Mouse (Mus musculus): ENCODE data around the gene Frmd8. TPM values are rescaled to one million over a fixed set of nuclear protein-coding genes. Genes with fewer than 3 reads are reported as not detected.
"Not testable (repeated sequence)": the region's sequence is repeated elsewhere in the genome, so short reads cannot be mapped to it uniquely, and the experiment has no call there.

Gene Frmd8
- total RNA-seq, 2 experiments from 2014 or later, result 6.0 to 9.2 TPM

- no peak for ATAC-seq (replicated peaks; ENCODE audit: low FRiP score, poor library complexity, severe bottlenecking)
These were observed 12.3 kb upstream of the Frmd8 start for GRCm38 (mm10) chr19:5887234-5887815.

DNA sequence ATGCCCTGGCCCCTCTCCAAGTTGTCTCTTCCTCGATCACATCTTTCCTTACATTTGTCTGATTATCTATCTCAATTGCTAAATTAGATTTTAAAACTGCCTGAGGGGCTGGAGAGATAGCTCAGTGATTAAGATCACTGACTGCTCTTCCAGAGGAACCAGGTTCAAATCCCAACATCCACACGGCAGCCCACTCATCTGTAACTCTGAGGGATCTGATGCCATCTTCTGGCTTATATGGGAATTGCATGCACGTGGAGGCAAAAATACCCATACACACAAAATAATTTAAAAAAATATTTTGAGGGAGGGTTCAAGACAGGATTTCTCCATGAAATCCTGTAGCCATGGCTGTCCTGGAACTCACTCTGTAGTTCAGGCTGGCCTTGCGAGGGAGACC lies 10.8 kb upstream of the Frmd8 start:
- ATAC-seq (replicated peaks; ENCODE audit: low FRiP score, poor library complexity, severe bottlenecking), result 0 out of 2 replicates have a peak, but pooled peaks have one; percentile 43

GRCm38 (mm10) chr19:5883935-5884334 lies 8.9 kb upstream of the Frmd8 start:
- ATAC-seq (replicated peaks; ENCODE audit: low FRiP score, poor library complexity, severe bottlenecking), result peak; percentile 58

- not testable (repeated sequence) for ATAC-seq (replicated peaks; ENCODE audit: low FRiP score, poor library complexity, severe bottlenecking)
These were observed 7.0 kb upstream of the Frmd8 start for GRCm38 (mm10) chr19:5882079-5882478.

DNA sequence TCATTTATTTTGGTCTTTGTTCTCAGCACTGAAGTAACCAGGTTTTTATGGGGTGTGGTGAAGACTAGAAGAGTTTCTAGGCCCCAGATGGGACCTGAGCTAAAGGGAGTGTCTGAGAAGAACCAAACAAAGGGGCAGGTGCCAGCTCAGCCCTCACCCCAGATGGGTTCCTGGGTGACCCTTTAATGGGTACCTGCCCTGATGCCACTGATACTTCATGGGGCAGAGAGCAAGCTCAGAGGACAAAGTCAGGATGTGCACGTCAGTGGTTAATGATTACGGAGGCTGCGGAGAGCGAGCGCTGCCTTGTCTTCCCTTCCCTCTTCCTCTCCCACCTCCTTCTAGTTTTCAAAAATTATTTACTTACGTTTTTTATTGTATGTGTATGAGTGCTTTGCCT lies 6.1 kb upstream of the Frmd8 start:
- ATAC-seq (replicated peaks; ENCODE audit: low FRiP score, poor library complexity, severe bottlenecking), result no peak

GRCm38 (mm10) chr19:5879735-5880134 lies 4.7 kb upstream of the Frmd8 start:
- no peak for ATAC-seq (replicated peaks; ENCODE audit: low FRiP score, poor library complexity, severe bottlenecking)

- ATAC-seq (replicated peaks; ENCODE audit: low FRiP score, poor library complexity, severe bottlenecking), result no peak
These were observed 3.8 kb upstream of the Frmd8 start for GRCm38 (mm10) chr19:5878916-5879315.

GRCm38 (mm10) chr19:5878362-5878722 lies 3.3 kb upstream of the Frmd8 start:
- ATAC-seq (replicated peaks; ENCODE audit: low FRiP score, poor library complexity, severe bottlenecking), result no peak

GRCm38 (mm10) chr19:5877618-5878361 lies 2.7 kb upstream of the Frmd8 start, which contains the start of gene Slc25a45:
Slc25a45 (plus strand) TSS chr19:5877808.
- peak; percentile 36; the same call in 1 of the 2 replicates for ATAC-seq (replicated peaks; ENCODE audit: low FRiP score, poor library complexity, severe bottlenecking)

DNA sequence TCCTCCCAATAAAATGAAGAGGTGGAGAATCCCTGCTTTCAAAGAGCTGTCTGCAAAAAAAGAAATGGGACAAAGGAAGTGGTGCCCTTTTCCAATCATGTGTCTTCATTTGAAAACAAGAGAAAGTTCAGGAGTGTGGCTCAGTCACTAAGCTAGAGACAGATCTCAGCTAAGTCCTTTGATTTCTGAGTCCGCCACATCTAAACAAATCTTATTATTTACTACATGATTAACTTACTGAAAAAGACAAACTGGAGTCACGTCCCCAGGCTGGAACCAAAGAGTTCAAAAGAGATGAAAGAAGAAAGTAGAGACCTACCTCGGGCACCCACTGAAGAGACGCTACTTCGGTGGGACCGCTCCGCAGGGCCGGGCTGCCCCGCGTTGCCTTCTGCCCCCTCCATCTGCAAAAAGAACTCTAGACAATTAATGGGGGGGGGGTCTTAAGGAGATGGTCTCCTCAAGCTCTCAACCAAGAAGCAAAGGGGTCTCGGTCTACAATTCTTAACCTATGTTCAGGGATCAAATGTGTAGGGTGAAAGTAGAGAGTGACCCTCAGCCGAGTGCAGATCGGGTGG lies 594 bp downstream of the Frmd8 start:
- no peak for ATAC-seq (replicated peaks; ENCODE audit: low FRiP score, poor library complexity, severe bottlenecking)

DNA sequence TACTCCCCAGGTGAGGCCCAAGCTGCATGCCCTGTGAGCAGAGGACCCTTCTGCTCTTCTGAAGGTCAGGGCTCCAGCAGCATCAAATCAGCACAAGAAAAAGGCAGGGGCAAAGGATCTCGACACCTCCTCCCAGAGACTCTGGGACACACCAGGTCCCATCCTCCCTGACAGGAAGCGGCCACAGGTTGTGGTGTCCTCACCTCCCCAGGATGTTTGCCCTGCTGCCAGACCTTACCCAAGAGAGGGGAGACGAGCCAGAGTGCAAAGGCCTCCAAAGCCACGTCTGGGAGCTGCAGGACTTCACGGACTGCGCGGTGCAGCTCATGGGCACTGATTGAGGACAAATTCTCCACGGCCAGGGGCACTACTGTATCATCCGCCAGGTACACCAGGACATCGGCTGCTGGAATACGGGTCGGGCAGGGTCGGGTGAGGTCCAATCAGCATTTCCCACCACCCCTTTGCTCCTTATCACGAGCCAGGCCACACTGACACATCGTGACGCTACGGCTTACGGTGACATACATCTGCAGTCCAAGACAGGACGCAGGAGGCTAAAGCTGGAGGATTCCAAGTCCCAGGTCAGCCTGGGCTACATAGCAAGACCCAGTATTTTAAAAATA lies 2.0 kb downstream of the Frmd8 start:
- no peak for ATAC-seq (replicated peaks; ENCODE audit: low FRiP score, poor library complexity, severe bottlenecking)

DNA sequence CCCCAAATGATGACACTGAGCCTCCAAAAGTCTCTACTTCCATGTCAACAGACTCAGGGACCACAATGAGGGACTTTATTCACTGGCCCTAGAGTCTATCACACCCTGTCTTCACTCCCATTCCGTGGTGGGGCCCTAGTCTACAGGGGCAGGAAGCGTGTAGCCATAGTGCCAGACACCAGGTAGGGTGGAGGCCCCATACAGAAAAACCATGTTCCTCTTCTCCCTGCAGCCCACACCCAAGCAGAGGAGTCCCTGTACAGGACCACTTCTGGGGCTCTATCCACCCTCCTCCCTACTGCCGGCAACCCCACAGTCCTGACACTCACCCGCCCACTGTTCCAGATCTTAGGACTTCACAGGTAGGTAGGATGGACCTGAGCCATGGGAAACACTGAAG lies 2.5 kb downstream of the Frmd8 start:
- ATAC-seq (replicated peaks; ENCODE audit: low FRiP score, poor library complexity, severe bottlenecking), result no peak

GRCm38 (mm10) chr19:5871683-5872082 lies 3.4 kb downstream of the Frmd8 start:
- no peak for ATAC-seq (replicated peaks; ENCODE audit: low FRiP score, poor library complexity, severe bottlenecking)

DNA sequence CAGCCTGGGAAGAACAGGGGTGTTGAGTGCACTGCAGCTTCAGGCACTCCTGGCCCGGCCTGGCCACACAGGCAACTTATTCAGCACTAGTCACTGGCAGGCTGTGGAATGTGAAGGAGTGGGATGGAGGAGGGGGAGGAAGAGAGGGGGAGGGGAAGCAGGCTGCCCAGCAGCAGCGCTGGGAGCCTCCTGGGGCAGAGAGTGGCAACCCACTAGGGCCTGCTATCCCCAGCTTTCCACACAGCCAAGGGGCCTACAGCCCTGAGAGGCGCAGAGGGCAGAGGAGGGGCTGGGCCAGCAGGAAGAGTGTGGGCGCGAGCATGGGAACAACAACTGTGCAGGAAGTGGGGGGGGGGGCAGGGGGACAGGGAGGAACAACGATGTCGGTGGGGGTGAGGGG lies 3.8 kb downstream of the Frmd8 start:
- ATAC-seq (replicated peaks; ENCODE audit: low FRiP score, poor library complexity, severe bottlenecking), result no peak

GRCm38 (mm10) chr19:5868096-5868495 lies 7.0 kb downstream of the Frmd8 start:
- no peak for ATAC-seq (replicated peaks; ENCODE audit: low FRiP score, poor library complexity, severe bottlenecking)

DNA sequence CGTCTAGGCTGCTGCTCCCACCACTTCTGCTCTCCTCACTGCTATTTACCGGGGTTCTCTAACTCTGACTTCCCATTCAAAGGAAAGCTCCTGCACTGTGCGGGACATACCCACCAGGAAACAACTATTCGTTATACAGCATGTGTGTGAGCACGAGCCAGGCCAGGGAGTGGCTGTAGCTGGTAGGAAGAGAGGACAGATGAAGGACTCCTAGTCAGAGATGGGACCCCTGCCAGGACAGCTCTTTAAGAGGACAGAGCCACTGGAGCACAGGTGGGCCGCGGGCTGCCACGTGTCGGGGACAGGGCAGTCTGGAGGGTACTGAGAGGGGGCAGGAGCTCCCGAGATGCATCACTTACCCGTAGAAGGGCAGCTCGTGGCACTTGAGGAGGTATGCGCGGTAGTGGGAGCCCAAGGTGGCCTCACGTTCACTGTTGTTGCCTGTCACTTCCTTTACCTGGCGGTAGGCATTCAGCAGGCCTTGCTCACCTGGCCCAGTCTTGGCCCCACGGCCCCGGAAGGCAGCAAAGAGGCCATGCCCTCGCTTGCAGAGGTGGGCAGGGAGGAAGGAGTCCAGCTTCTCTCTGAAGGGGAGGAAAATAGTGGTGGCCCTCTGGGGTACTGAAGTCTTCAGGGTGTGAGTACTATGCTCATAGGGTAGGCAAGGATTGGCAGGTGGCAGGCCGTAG lies 10.2 kb downstream of the Frmd8 start:
- no peak for ATAC-seq (replicated peaks; ENCODE audit: low FRiP score, poor library complexity, severe bottlenecking)

DNA sequence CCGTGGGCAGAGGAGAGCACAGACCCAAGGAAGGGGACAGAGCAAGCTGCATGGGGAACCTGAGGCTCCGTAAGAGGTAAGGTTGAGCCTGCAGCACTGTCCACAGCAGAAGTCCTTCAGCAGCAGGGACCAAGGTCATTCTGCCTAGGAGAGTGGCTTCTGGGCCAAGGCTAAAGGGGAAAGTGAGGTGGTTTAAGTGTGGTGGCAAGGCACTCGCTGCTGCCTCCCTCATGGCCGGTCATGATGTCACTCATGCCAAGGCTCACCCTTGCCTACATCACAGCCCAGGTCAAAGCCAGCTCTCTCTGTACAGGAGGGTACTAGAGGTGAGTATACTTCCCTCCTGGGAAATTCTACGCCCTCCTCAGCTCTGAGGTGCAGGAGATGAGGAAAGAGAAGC lies 11.3 kb downstream of the Frmd8 start:
- ATAC-seq (replicated peaks; ENCODE audit: low FRiP score, poor library complexity, severe bottlenecking), result no peak

DNA sequence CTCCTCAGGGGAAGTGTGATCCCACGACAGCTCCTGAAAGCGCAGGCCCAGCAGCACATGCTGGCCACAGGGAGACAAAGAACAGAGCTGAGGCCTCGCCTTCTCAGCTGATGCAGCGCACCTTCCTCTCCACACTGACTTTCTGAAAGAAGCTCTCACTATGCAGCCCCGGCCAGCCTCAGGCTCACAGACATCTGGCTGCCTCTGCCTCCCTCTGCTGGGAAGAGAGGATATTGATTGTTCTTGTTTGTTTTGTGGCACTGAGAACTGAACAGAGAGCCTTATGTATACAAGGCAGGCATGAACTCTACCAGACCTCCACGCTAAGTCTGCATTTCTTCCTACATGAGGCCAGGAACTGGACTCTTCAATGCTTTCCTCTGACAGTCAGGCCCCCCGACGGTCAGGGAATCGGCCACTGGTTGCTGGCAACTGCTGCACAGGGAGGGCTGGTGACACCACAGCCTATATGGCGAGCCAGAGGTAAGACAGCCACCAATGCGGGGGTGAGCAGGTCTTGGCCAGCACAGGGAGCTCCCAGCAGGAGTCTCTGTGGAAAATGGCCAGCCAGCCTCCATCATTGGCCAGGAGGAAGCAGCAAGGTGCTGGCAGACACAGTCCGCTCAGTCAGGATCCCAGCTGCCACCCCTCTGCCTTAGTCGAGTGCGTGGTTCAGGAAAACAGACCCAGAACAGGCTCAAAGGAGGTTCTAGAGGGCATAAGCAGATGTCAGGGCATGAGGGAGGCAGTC lies 12.6 kb downstream of the Frmd8 start:
- ATAC-seq (replicated peaks; ENCODE audit: low FRiP score, poor library complexity, severe bottlenecking), result 0 out of 2 replicates have a peak, but pooled peaks have one; percentile 21

- no peak for ATAC-seq (replicated peaks; ENCODE audit: low FRiP score, poor library complexity, severe bottlenecking)
These were observed 18.5 kb downstream of the Frmd8 start for GRCm38 (mm10) chr19:5856604-5857003.
